Mouse (Mus musculus) lung, embryonic 16.5 days (tissue): ENCODE results near the gene Hyal2. TPM values are rescaled to one million over a fixed set of nuclear protein-coding genes. Genes with fewer than 3 reads are reported as not detected.

Experiments
- ATAC-seq: fragments of 200-750 bp; cut with Nextera tagmentation; 2 replicates; pipeline ENCODE4 v1.8.0; 2017; ENCODE audit warnings: low read depth, mild to moderate bottlenecking, moderate library complexity
- H3K27ac ChIP-seq: fragments of 300-500 bp; sonication (generic); 2 replicates; pipeline ENCODE4 v1.5.1; 2014; ENCODE audit warnings: mild to moderate bottlenecking, control low read depth, low read length
- H3K27me3 ChIP-seq: fragments of 300-500 bp; sonication (generic); 2 replicates; pipeline ENCODE4 v1.6.1; 2014; ENCODE audit warnings: low read depth, low read length, mixed read lengths; ENCODE audit not compliant: control insufficient read depth, insufficient read depth
- H3K36me3 ChIP-seq: fragments of 300-500 bp; sonication (generic); 2 replicates; pipeline ENCODE4 v1.6.1; 2014; ENCODE audit warnings: low read length; ENCODE audit not compliant: control insufficient read depth, insufficient read depth
- H3K4me1 ChIP-seq: fragments of 300-500 bp; sonication (generic); replicated peaks from 2 replicates; pipeline ENCODE4 v1.6.1; 2014; ENCODE audit warnings: low read length, mixed read lengths; ENCODE audit not compliant: control insufficient read depth, insufficient read depth
- H3K4me2 ChIP-seq: fragments of 300-500 bp; sonication (generic); 2 replicates; pipeline ENCODE4 v1.6.1; 2014; ENCODE audit warnings: low read depth, low read length, control low read depth
- H3K4me3 ChIP-seq: fragments of 300-500 bp; sonication (generic); 2 replicates; pipeline ENCODE4 v1.5.1; 2014; ENCODE audit warnings: mild to moderate bottlenecking, low read length, control low read depth
- H3K9ac ChIP-seq: fragments of 300-500 bp; sonication (generic); 2 replicates; pipeline ENCODE4 v1.6.1; 2014; ENCODE audit warnings: low read length, control low read depth
- H3K9me3 ChIP-seq: fragments of 300-500 bp; sonication (generic); 2 replicates; pipeline ENCODE4 v1.6.1; 2016; ENCODE audit warnings: low read length; ENCODE audit not compliant: control insufficient read depth
- WGBS: fragments of 180-500 bp; shearing (Covaris S2); extraction: QIAGEN DNeasy Blood & Tissue Kit; methylation state at CpG from one replicate; pipeline ENCODE4 v1.1.7; 2014; 5-methylcytosine and 5-hydroxymethylcytosine counted together
- polyA plus RNA-seq: library from polyadenylated mRNA; unstranded; fragments of >200 nt; fragmentation: Nextera tagmentation; extraction: Ambion mirVana; gene quantifications from 2 replicates; pipeline ENCODE4 v1.2.1, GENCODE M21; 2015

Gene Hyal2
- polyA plus RNA-seq, 1 experiment from 2014 or later = 101 TPM

- Histone ChIP-seq H3K4me1 (peaks cover 40% of the 10 kb centered on the region), H3K4me2 (peak overlapping the region; percentile 86), H3K36me3 (peaks cover 21% of the 10 kb centered on the region), H3K9ac (peak overlapping the region; percentile 73), H3K9me3 (no peaks in the 10 kb centered on the region), H3K27ac (peak overlapping the region; percentile 94), H3K4me3 (peak overlapping the region; percentile 48; the same call in 1 of the 2 replicates), H3K27me3 (no peaks in the 10 kb centered on the region)
- ATAC-seq = no peak
- WGBS = 40% methylated on average over 6 of the region's 6 CpGs
These were observed 43.9 kb downstream of the Hyal2 start for GRCm38 (mm10) chr9:107611456-107612190.

GRCm38 (mm10) chr9:107612191-107612944 is 44.6 kb downstream of the Hyal2 start:
- peak; percentile 95 for ATAC-seq
- Histone ChIP-seq H3K4me2 (peak overlapping the region; percentile 86), H3K9ac (peak overlapping the region; percentile 73), H3K27me3 (no peaks in the 10 kb centered on the region), H3K36me3 (peaks cover 25% of the 10 kb centered on the region), H3K9me3 (no peaks in the 10 kb centered on the region), H3K4me1 (peaks cover 33% of the 10 kb centered on the region), H3K4me3 (peak overlapping the region; percentile 48), H3K27ac (peak overlapping the region; percentile 94)
- WGBS = 5% methylated on average over 31 of the region's 48 CpGs

GRCm38 (mm10) chr9:107612945-107613569 is 45.3 kb downstream of the Hyal2 start:
- H3K27ac ChIP-seq = peak overlapping the region; percentile 94
- peak overlapping the region; percentile 48 for H3K4me3 ChIP-seq
- ATAC-seq = peak; percentile 30; the same call in 1 of the 2 replicates
- peak overlapping the region; percentile 73 for H3K9ac ChIP-seq
- peaks cover 32% of the 10 kb centered on the region for H3K4me1 ChIP-seq
- peak overlapping the region; percentile 86 for H3K4me2 ChIP-seq
- H3K27me3 ChIP-seq = no peaks in the 10 kb centered on the region
- H3K9me3 ChIP-seq = no peaks in the 10 kb centered on the region
- peaks cover 30% of the 10 kb centered on the region for H3K36me3 ChIP-seq
- WGBS = 5% methylated on average over 12 of the region's 12 CpGs

- peaks cover 41% of the 10 kb centered on the region for H3K36me3 ChIP-seq
- WGBS = 72% methylated on average over 4 of the region's 4 CpGs
These were observed 47.3 kb downstream of the Hyal2 start for GRCm38 (mm10) chr9:107615035-107615434.

GRCm38 (mm10) chr9:107617461-107617860 is 49.7 kb downstream of the Hyal2 start:
- Histone ChIP-seq H3K9ac (no peak overlapping the region), H3K27ac (no peak overlapping the region), H3K4me3 (no peak overlapping the region), H3K4me1 (peaks cover 32% of the 10 kb centered on the region), H3K9me3 (no peaks in the 10 kb centered on the region), H3K36me3 (peaks cover 46% of the 10 kb centered on the region), H3K4me2 (no peak overlapping the region), H3K27me3 (no peaks in the 10 kb centered on the region)
- no peak for ATAC-seq
- 76% methylated on average over 2 of the region's 2 CpGs for WGBS

More at GRCm38 (mm10) chr9:107615035-107615434, 47.3 kb downstream of the Hyal2 start:
- H3K9me3 ChIP-seq = no peaks in the 10 kb centered on the region
- no peak overlapping the region for H3K4me2 ChIP-seq
- H3K27ac ChIP-seq = no peak overlapping the region
- peaks cover 38% of the 10 kb centered on the region for H3K4me1 ChIP-seq
- no peak overlapping the region for H3K4me3 ChIP-seq
- no peak for ATAC-seq
- H3K9ac ChIP-seq = no peak overlapping the region
- H3K27me3 ChIP-seq = no peaks in the 10 kb centered on the region

- peaks cover 48% of the 10 kb centered on the region for H3K36me3 ChIP-seq
- H3K4me2 ChIP-seq = no peak overlapping the region
- no peaks in the 10 kb centered on the region for H3K9me3 ChIP-seq
- H3K27me3 ChIP-seq = no peaks in the 10 kb centered on the region
- no peak overlapping the region for H3K9ac ChIP-seq
- peaks cover 30% of the 10 kb centered on the region for H3K4me1 ChIP-seq
- WGBS = 84% methylated on average over 6 of the region's 6 CpGs
- no peak for ATAC-seq
- no peak overlapping the region for H3K4me3 ChIP-seq
- peak overlapping the region; percentile 94 for H3K27ac ChIP-seq
These were observed 50.4 kb downstream of the Hyal2 start for GRCm38 (mm10) chr9:107618098-107618497.

GRCm38 (mm10) chr9:107618778-107619545 is 51.2 kb downstream of the Hyal2 start:
- 23% methylated on average over 13 of the region's 13 CpGs for WGBS
- Histone ChIP-seq H3K27ac (peak overlapping the region; percentile 94), H3K4me2 (0 out of 2 replicates have a peak overlapping the region, but pooled peaks have one; percentile 7), H3K27me3 (no peaks in the 10 kb centered on the region), H3K9me3 (no peaks in the 10 kb centered on the region), H3K36me3 (peaks cover 48% of the 10 kb centered on the region), H3K4me3 (no peak overlapping the region), H3K9ac (peak overlapping the region; percentile 53), H3K4me1 (peaks cover 30% of the 10 kb centered on the region)
- ATAC-seq = peak; percentile 84

GRCm38 (mm10) chr9:107619546-107619879 is 51.8 kb downstream of the Hyal2 start:
- WGBS = 46% methylated on average over 13 of the region's 13 CpGs
- ATAC-seq = no peak
- no peak overlapping the region for H3K4me3 ChIP-seq
- H3K9me3 ChIP-seq = no peaks in the 10 kb centered on the region
- H3K27me3 ChIP-seq = no peaks in the 10 kb centered on the region
- H3K4me1 ChIP-seq = peaks cover 36% of the 10 kb centered on the region
- H3K4me2 ChIP-seq = no peak overlapping the region
- no peak overlapping the region for H3K9ac ChIP-seq
- peaks cover 46% of the 10 kb centered on the region for H3K36me3 ChIP-seq
- H3K27ac ChIP-seq = peak overlapping the region; percentile 94
